Mouse (Mus musculus) ES-E14 (cell line): ENCODE data around the gene Ypel2.

ENCODE experiments used
- ZC3H11A ChIP-seq: IDR thresholded peaks from 2 replicates; pipeline ENCODE4 v1.6.1; 2012; ENCODE audit warnings: low read depth, mild to moderate bottlenecking, inconsistent platforms, low read length, borderline replicate concordance
- ZNF384 ChIP-seq: IDR thresholded peaks from 2 replicates; pipeline ENCODE4 v1.6.1; 2012; ENCODE audit warnings: low read depth, low read length, inconsistent platforms

- TF ChIP-seq ZNF384 (no peak), ZC3H11A (no peak)
Observed at GRCm38 (mm10) chr11:86954616-86955270, 38.8 kb downstream of the Ypel2 start.
